Mouse (Mus musculus) lung, embryonic 15.5 days (tissue): ENCODE measurements around the gene Ccdc181. TPM values are rescaled to one million over a fixed set of nuclear protein-coding genes. Genes with fewer than 3 reads are reported as not detected.

Experiments
- polyA plus RNA-seq: library from polyadenylated mRNA; unstranded; fragments of >200 nt; fragmentation: Nextera tagmentation; extraction: Ambion mirVana; gene quantifications from 2 replicates; pipeline ENCODE4 v1.2.1, GENCODE M21; 2015

Ccdc181 gene
- polyA plus RNA-seq, 1 experiment from 2014 or later, result 8.3 TPM

Other genes with a start within 250 kb of the Ccdc181 start
- gene Sele, start 227.4 kb upstream of the Ccdc181 start, polyA plus RNA-seq, result 0.07 TPM in 1 of 2 replicates, not detected in the other
- 1.8 and 6.3 TPM in 2 replicates for gene Sell, start 213.6 kb upstream of the Ccdc181 start, polyA plus RNA-seq
- gene Selp, start 160.3 kb upstream of the Ccdc181 start, polyA plus RNA-seq, result 0.06 and 0.37 TPM in 2 replicates
- 0.20 and 0.30 TPM in 2 replicates for gene F5, start 123.7 kb upstream of the Ccdc181 start, polyA plus RNA-seq
- 7.5 and 8.0 TPM in 2 replicates for gene Slc19a2, start 26.5 kb upstream of the Ccdc181 start, polyA plus RNA-seq
- 43.4 and 44.1 TPM in 2 replicates for gene Nme7, start 28.5 kb downstream of the Ccdc181 start, polyA plus RNA-seq
- 31.9 and 32.4 TPM in 2 replicates for gene Blzf1, start 31.9 kb downstream of the Ccdc181 start, polyA plus RNA-seq
- gene Atp1b1, start 182.8 kb downstream of the Ccdc181 start, polyA plus RNA-seq, result 81.1 and 98.2 TPM in 2 replicates